In the genomic region with DNA sequence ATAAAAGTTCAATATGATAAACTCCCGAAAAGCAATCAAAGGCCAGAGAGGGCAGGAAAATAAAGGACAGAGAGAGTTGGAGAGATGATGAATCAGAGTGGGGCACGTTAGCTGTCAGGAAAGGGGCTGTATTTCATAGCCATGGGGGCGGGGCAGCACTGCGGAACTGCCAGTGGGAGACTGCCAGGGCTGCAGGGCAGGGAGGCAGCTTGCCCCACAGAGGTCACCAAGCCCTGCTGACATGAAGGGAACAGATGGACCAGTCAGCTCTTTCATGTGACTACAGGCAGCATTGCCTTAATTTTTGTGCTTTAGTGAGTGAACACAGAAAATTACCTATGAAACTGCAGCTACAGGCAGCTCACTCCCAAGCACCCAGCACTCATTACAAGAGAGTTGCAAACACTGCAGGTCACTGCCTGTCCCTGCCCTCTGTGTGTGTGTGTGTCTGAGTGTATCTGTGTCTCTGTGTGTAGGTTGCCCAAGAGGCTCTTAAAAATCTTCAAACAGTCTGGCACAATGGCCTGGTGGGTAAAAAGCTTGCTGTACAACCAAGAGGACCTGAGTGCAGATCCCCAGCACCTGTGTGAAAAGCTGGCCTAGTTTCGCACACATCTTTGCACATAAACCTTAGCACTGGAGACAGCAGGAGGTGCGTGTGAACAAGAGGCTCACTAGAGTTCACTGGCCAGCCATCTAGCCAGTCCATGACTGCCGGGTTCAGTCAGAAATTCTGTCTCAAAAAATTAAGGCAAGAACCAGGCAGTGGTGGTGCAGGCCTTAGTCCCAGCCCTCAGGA, we compare ENCODE assay signal across 8 mouse cellular contexts.
DNase-seq lines count a peak whose midpoint lies in the region; ATAC-seq and TF ChIP-seq lines count a peak whose summit lies in the region.

No protein-coding gene starts in this region.

- no peak overlapping the region for H3K4me2 ChIP-seq in forebrain, postnatal 0 days (ENCODE audit: low read depth)

- peaks cover 13% of the 10 kb centered on the region for H3K4me1 ChIP-seq in forebrain, embryonic 10.5 days
- no peaks in the 10 kb centered on the region for H3K4me1 ChIP-seq in forebrain, postnatal 0 days (ENCODE audit: insufficient read depth)

- no peaks in the 10 kb centered on the region for H3K27me3 ChIP-seq in forebrain, embryonic 10.5 days (ENCODE audit: poor library complexity, severe bottlenecking)
- no peaks in the 10 kb centered on the region for H3K27me3 ChIP-seq in forebrain, postnatal 0 days (ENCODE audit: insufficient read depth, low read length)

- no peak for TF ChIP-seq CTCF in forebrain, postnatal 0 days (IDR thresholded peaks at IDR 0.05; ENCODE audit: low read depth)

- no peaks in the 10 kb centered on the region for H3K9me3 ChIP-seq in forebrain, embryonic 10.5 days
- no peaks in the 10 kb centered on the region for H3K9me3 ChIP-seq in forebrain, postnatal 0 days (ENCODE audit: low read length)

- H3K36me3 ChIP-seq in forebrain, embryonic 10.5 days (replicated peaks), result no peaks in the 10 kb centered on the region
- no peaks in the 10 kb centered on the region for H3K36me3 ChIP-seq in forebrain, postnatal 0 days (ENCODE audit: insufficient read depth)

- ATAC-seq in forebrain, postnatal 0 days, result no peak
- no peak for ATAC-seq in megakaryocyte-erythroid progenitor cell, adult 5-6 weeks (replicated peaks; ENCODE audit: low FRiP score, low TSS enrichment, poor library complexity, severe bottlenecking)

- no peak overlapping the region for H3K4me3 ChIP-seq in forebrain, embryonic 10.5 days
- H3K4me3 ChIP-seq in forebrain, postnatal 0 days (ENCODE audit: low read depth, low read length), result no peak overlapping the region

- no peak for DNase-seq in forebrain, embryonic 10.5 days (ENCODE audit: extremely low spot score, low spot score)
- no peak for DNase-seq in forebrain, postnatal 0 days
- DNase-seq in MN1 (ENCODE audit: low spot score), result peak; percentile 42
- peak; percentile 62 for DNase-seq in embryo, embryonic 10.5 days (ENCODE audit: low spot score)
- DNase-seq in kidney, postnatal 25 days, result peak; percentile 62 to 72
- peak; percentile 88 for DNase-seq in thymus, postnatal 4 days
- no peak for DNase-seq in layer of hippocampus, adult 8-10 months (ENCODE audit: low spot score in 2 of 2)

- peak overlapping the region; percentile 12 for H3K27ac ChIP-seq in forebrain, embryonic 10.5 days
- no peak overlapping the region for H3K27ac ChIP-seq in forebrain, postnatal 0 days (ENCODE audit: low read depth, low read length)

- 68% methylated on average over 7 of the region's 7 CpGs for WGBS in forebrain, embryonic 10.5 days
- 61% methylated on average over 7 of the region's 7 CpGs for WGBS in forebrain, postnatal 0 days

- no peak overlapping the region for H3K9ac ChIP-seq in forebrain, postnatal 0 days

Comparison
In these comparisons a context has a peak if more than half of its experiments do, and no peak if none do; other contexts are left out.
1. DNase-seq: peak in MN1 (single experiment), embryo, embryonic 10.5 days (single experiment), kidney, postnatal 25 days (2 of 2) and thymus, postnatal 4 days (single experiment); none in forebrain, embryonic 10.5 days (single experiment), forebrain, postnatal 0 days (single experiment) and layer of hippocampus, adult 8-10 months (0 of 2).